Mouse (Mus musculus) activated CD4-positive, CD25-positive, alpha-beta regulatory T cell (primary cell): Measurements from ENCODE around the gene Kdm4d. TPM values are rescaled to one million over a fixed set of nuclear protein-coding genes. Genes with fewer than 3 reads are reported as not detected.

Source experiments
- polyA plus RNA-seq, 2 experiments: library from polyadenylated mRNA; unstranded; fragments of 100-300 nt; shearing (Covaris generic); gene quantifications; one replicate each; pipeline ENCODE4 v1.2.1; 2017

Kdm4d gene
- 1 to 10 TPM; 1.3 to 1.4 TPM for polyA plus RNA-seq

DNA sequence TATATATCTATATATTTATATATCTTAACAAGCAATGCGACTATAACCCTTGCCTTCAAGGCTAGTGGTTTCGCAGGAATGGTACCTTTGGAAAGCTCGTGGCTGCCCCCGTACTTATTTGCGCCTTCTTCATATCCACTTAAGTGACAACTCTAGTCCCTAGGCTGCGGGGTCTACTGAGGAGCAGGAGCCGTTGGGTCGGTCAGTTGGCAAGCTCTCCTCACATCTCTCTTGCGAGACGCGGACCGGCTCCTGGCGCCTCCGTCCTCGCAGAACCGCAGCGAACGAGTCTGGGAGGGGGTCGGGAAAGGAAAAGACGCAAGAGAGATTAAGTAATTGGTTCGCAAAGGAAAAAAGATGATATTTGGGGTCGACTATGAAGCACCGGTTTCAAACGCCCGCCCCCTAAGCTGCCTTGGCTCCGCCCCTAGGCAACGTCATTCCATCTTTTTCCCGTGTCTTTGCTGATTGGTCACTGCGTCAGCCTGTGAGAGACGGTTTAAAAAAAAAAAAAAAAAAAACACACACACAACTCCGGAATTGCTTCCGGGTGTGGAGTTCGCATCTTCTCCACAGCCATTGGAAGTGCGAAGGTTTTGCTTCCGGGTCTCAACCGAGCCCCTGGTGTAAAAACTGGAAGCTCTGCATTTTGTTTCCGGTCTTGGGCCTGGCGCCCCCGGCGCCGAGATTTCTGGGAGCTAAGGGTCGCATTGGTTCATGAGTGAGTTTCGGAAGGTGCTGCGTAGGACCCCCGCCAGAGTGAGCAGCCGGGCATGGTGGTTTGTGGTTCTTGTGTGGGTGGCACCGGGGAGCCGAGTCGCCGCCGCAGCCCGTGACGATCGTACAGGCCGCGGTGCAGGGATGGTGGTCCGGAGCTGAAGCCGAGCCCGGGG, at the start of gene Kdm4d, which contains the start of gene Cwc15:
Kdm4d (minus strand) TSS at position 460 of the 893 bp plus-strand sequence.
Cwc15 (plus strand) TSS at position 595 of the 893 bp plus-strand sequence.

Other genes with a start within 250 kb of the Kdm4d start
- 10 to 100 TPM; 23.9 to 31.9 TPM for gene Sesn3, start 225.4 kb downstream of the Kdm4d start, polyA plus RNA-seq
- gene Endod1, start 119.0 kb downstream of the Kdm4d start, polyA plus RNA-seq = 10 to 100 TPM; 47.9 to 60.7 TPM
- gene Cwc15, start 135 bp upstream of the Kdm4d start, polyA plus RNA-seq = 100 to 1,000 TPM; 224 to 257 TPM
- gene Amotl1, start 144.6 kb upstream of the Kdm4d start, polyA plus RNA-seq = under 1 TPM; 0.21 to 0.32 TPM
- gene Piwil4, start 240.3 kb upstream of the Kdm4d start, polyA plus RNA-seq = not detected